Mouse (Mus musculus): ENCODE measurements around the gene Gm29427. TPM values are rescaled to one million over a fixed set of nuclear protein-coding genes. Genes with fewer than 3 reads are reported as not detected.

Gm29427 gene
- polyA plus RNA-seq, 1 experiment from 2014 or later, result not detected

Other genes starting within 250 kb of the Gm29427 start
- not detected in 2 replicates for gene Zp3r, start 86.2 kb downstream of the Gm29427 start, polyA plus RNA-seq (2014; fragmentation: Nextera tagmentation; extraction: Ambion mirVana)
- not detected in 2 replicates for gene C4bp, start 54.2 kb downstream of the Gm29427 start, polyA plus RNA-seq (2014; fragmentation: Nextera tagmentation; extraction: Ambion mirVana)
- gene Yod1, start 1.5 kb upstream of the Gm29427 start, polyA plus RNA-seq (2014; fragmentation: Nextera tagmentation; extraction: Ambion mirVana), result 6.5 and 11.1 TPM in 2 replicates
- gene Pfkfb2, start 13.5 kb upstream of the Gm29427 start, polyA plus RNA-seq (2014; fragmentation: Nextera tagmentation; extraction: Ambion mirVana), result 4.8 and 5.4 TPM in 2 replicates
- gene AA986860, start 16.2 kb upstream of the Gm29427 start, polyA plus RNA-seq (2014; fragmentation: Nextera tagmentation; extraction: Ambion mirVana), result 0.69 and 1.2 TPM in 2 replicates
- 0.09 TPM in 1 of 2 replicates, not detected in the other for gene Fcamr, start 85.1 kb upstream of the Gm29427 start, polyA plus RNA-seq (2014; fragmentation: Nextera tagmentation; extraction: Ambion mirVana)
- gene Pigr, start 110.9 kb upstream of the Gm29427 start, polyA plus RNA-seq (2014; fragmentation: Nextera tagmentation; extraction: Ambion mirVana), result not detected in 2 replicates
- 1.6 and 2.2 TPM in 2 replicates for gene Fcmr, start 149.9 kb upstream of the Gm29427 start, polyA plus RNA-seq (2014; fragmentation: Nextera tagmentation; extraction: Ambion mirVana)
- not detected in 2 replicates for gene Il24, start 171.7 kb upstream of the Gm29427 start, polyA plus RNA-seq (2014; fragmentation: Nextera tagmentation; extraction: Ambion mirVana)
- not detected in 2 replicates for gene Il20, start 195.7 kb upstream of the Gm29427 start, polyA plus RNA-seq (2014; fragmentation: Nextera tagmentation; extraction: Ambion mirVana)
- not detected in 2 replicates for gene Il19, start 224.3 kb upstream of the Gm29427 start, polyA plus RNA-seq (2014; fragmentation: Nextera tagmentation; extraction: Ambion mirVana)

Data from heart, embryonic 11.5 days (tissue).